ENCODE assay signal across 20 mouse cellular contexts in genomic region chr14:86293804-86294203, GRCm38 (mm10).
DNase-seq lines count a peak whose midpoint lies in the region; ATAC-seq and TF ChIP-seq lines count a peak whose summit lies in the region.
"Had no signal": no experiment of that assay in that cellular context is flagged by ENCODE, and none has a peak within 500 bp of the region (broad histone marks: within the 10 kb centered on the region; RNA-seq: fewer than 3 reads in every experiment).

No protein-coding gene starts in this region.

- no peaks in the 10 kb centered on the region for H3K36me3 ChIP-seq in kidney, embryonic 16.5 days (ENCODE audit: insufficient read depth, low read length)
- no peaks in the 10 kb centered on the region for H3K36me3 ChIP-seq in megakaryocyte, embryonic 14.5 days (replicated peaks; ENCODE audit: low read length)
- H3K36me3 ChIP-seq: forebrain, embryonic 10.5 days; heart, embryonic 10.5 days; heart, embryonic 13.5 days had no signal

- CTCF ChIA-PET in Patski (lab: Charles Lee), result no interaction called here

- no peaks in the 10 kb centered on the region for H3K27me3 ChIP-seq in kidney, embryonic 16.5 days (ENCODE audit: insufficient read depth, low read length)
- H3K27me3 ChIP-seq in megakaryocyte, embryonic 14.5 days (replicated peaks), result no peaks in the 10 kb centered on the region
- peaks cover 6% of the 10 kb centered on the region for H3K27me3 ChIP-seq in Patski
- H3K27me3 ChIP-seq: forebrain, embryonic 13.5 days; heart, embryonic 13.5 days had no signal

- H3K4me2 ChIP-seq in kidney, embryonic 16.5 days (replicated peaks; ENCODE audit: low read depth, low read length), result no peak overlapping the region
- H3K4me2 ChIP-seq: forebrain, embryonic 13.5 days; heart, embryonic 13.5 days; hindbrain, embryonic 14.5 days had no signal

- WGBS in kidney, embryonic 16.5 days, result 50% methylated on average over 1 of the region's 1 CpGs

- POLR2A ChIA-PET in Patski (lab: Charles Lee), result interaction anchor here (0.6 kb wide), 1 partner anchor 399 kb away, joined by 3 read pairs; no protein-coding TSS in a partner anchor

- no peaks in the 10 kb centered on the region for H3K9me3 ChIP-seq in kidney, embryonic 16.5 days (ENCODE audit: low read length)
- H3K9me3 ChIP-seq in megakaryocyte, embryonic 14.5 days, result no peaks in the 10 kb centered on the region
- H3K9me3 ChIP-seq: forebrain, embryonic 10.5 days; forebrain, embryonic 13.5 days; heart, embryonic 10.5 days; heart, embryonic 13.5 days had no signal

- no peak overlapping the region for H3K4me3 ChIP-seq in kidney, embryonic 16.5 days (ENCODE audit: low read length)
- H3K4me3 ChIP-seq in megakaryocyte, embryonic 14.5 days (replicated peaks), result peak overlapping the region; percentile 5
- H3K4me3 ChIP-seq: forebrain, embryonic 10.5 days; forebrain, embryonic 13.5 days; heart, adult 2 months; heart, embryonic 10.5 days; heart, embryonic 13.5 days had no signal

- in situ Hi-C loops in Patski (cut with MboI; ENCODE audit: low pct_unique_long_range_greater_than_20kb), result no loop called here

- no peaks in the 10 kb centered on the region for H3K4me1 ChIP-seq in kidney, embryonic 16.5 days (ENCODE audit: insufficient read depth, low read length)
- peaks cover 5% of the 10 kb centered on the region for H3K4me1 ChIP-seq in megakaryocyte, embryonic 14.5 days
- H3K4me1 ChIP-seq: forebrain, embryonic 10.5 days; forebrain, embryonic 13.5 days; heart, embryonic 10.5 days had no signal

- ATAC-seq in kidney, embryonic 16.5 days (ENCODE audit: low FRiP score, low TSS enrichment), result peak; percentile 91
- no peak for ATAC-seq in megakaryocyte, adult 5-6 weeks (ENCODE audit: poor library complexity, severe bottlenecking)
- ATAC-seq in Patski, result peak; percentile 74
- ATAC-seq: forebrain, embryonic 13.5 days; forebrain, embryonic 16.5 days; hindbrain, postnatal 0 days had no signal

- H3K9ac ChIP-seq in kidney, embryonic 16.5 days (replicated peaks; ENCODE audit: low read length), result no peak overlapping the region
- H3K9ac ChIP-seq: forebrain, embryonic 13.5 days; heart, embryonic 13.5 days; hindbrain, embryonic 14.5 days had no signal

- H3K27ac ChIP-seq in kidney, embryonic 16.5 days (ENCODE audit: low read length), result no peak overlapping the region
- H3K27ac ChIP-seq: forebrain, embryonic 10.5 days; forebrain, embryonic 13.5 days; heart, adult 2 months; heart, embryonic 10.5 days; heart, embryonic 13.5 days; hindbrain, embryonic 14.5 days; hindbrain, postnatal 0 days had no signal

- TF ChIP-seq CTCF in Patski (IDR thresholded peaks at IDR 0.05), result no peak

- no peak for DNase-seq in kidney, adult 11 months
- DNase-seq in Patski (ENCODE audit: low read depth, low spot score), result peak; percentile 9
- no peak for DNase-seq in layer of hippocampus, postnatal 10 days (ENCODE audit: low spot score in 2 of 2)
- DNase-seq: adrenal gland, adult 2 months; adrenal gland, postnatal 14 days; cerebellum, adult 11 months; cerebellum, adult 8-10 months; gastrocnemius, postnatal 36 days; heart, adult 2 months; heart, postnatal 14 days had no signal
